22 mouse cellular contexts compared by ENCODE assay signal in the genomic region with DNA sequence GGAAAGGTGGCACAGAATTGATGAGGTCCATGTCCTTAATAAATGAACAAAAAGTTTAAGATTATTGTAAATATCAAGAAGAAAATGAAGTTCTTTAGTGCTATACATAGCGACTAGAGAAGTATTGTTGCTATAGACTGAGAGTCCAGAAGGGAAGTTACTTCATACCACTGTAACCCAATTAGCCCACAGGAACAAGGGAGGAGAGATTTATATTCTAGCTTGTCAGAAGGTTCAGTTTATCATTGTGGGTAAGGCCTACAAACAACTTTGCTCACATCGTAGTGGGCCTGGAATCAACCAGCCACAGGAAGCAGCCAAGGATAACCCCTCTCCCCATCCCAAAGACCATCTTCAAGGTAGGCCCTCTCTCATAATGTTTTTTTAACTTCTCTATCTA.
"Had no signal": no experiment of that assay in that cellular context is flagged by ENCODE, and none has a peak within 500 bp of the region (broad histone marks: within the 10 kb centered on the region; RNA-seq: fewer than 3 reads in every experiment).

No protein-coding gene starts in this region.

- H3K4me1 ChIP-seq: lung, embryonic 15.5 days; midbrain, embryonic 12.5 days; neural tube, embryonic 13.5 days; neural tube, embryonic 15.5 days had no signal

- ATAC-seq: lung, postnatal 0 days; midbrain, embryonic 16.5 days had no signal

- H3K4me3 ChIP-seq: liver, embryonic 15.5 days; lung, embryonic 15.5 days; megakaryocyte, embryonic 14.5 days; midbrain, embryonic 12.5 days; myocyte; neural tube, embryonic 13.5 days; neural tube, embryonic 15.5 days had no signal

- H3K27ac ChIP-seq: liver, embryonic 15.5 days; lung, embryonic 15.5 days; macrophage; midbrain, embryonic 12.5 days; neural tube, embryonic 13.5 days; neural tube, embryonic 15.5 days had no signal

- H3K4me2 ChIP-seq: liver, embryonic 15.5 days; lung, embryonic 15.5 days; midbrain, embryonic 12.5 days; neural tube, embryonic 13.5 days; neural tube, embryonic 15.5 days had no signal

- H3K9me3 ChIP-seq: liver, embryonic 15.5 days; lung, embryonic 15.5 days; megakaryocyte, embryonic 14.5 days; midbrain, embryonic 12.5 days; neural tube, embryonic 13.5 days; neural tube, embryonic 15.5 days had no signal

- H3K27me3 ChIP-seq: liver, embryonic 15.5 days; lung, embryonic 15.5 days; megakaryocyte, embryonic 14.5 days; midbrain, embryonic 12.5 days; neural tube, embryonic 13.5 days; neural tube, embryonic 15.5 days had no signal

- H3K9ac ChIP-seq: liver, embryonic 15.5 days; liver, postnatal 0 days; lung, embryonic 15.5 days; midbrain, embryonic 12.5 days; neural tube, embryonic 13.5 days; neural tube, embryonic 15.5 days had no signal

- DNase-seq: liver, postnatal 0 days; lung, adult 2 months; lung, postnatal 14 days; lung, postnatal 36 days; midbrain, embryonic 14.5 days; retina, postnatal 1 day; right cerebral cortex, adult 18-20 months; right cerebral cortex, postnatal 25 days; right cerebral cortex, postnatal 4 days; thymus, adult 18-20 months; thymus, postnatal 14 days; thymus, postnatal 36 days had no signal

- H3K36me3 ChIP-seq: liver, embryonic 15.5 days; lung, embryonic 15.5 days; midbrain, embryonic 12.5 days; neural tube, embryonic 13.5 days; neural tube, embryonic 15.5 days had no signal
